Mouse (Mus musculus) layer of hippocampus, postnatal 25 days (tissue): Measurements from ENCODE around the gene 2900011O08Rik. TPM values are rescaled to one million over a fixed set of nuclear protein-coding genes. Genes with fewer than 3 reads are reported as not detected.

Experiments
- DNase-seq, 2 experiments: peaks; one replicate each; pipeline ENCODE4 v3.0.0; 2022; ENCODE audit warnings: mixed read lengths in 2 of 2, low spot score in 1 of 2; ENCODE audit errors: extremely low spot score in 1 of 2
- total RNA-seq, 2 experiments: library from RNA; stranded (reverse); gene quantifications; 2 replicates each; pipeline ENCODE4 v1.2.3; 2021

2900011O08Rik gene
- total RNA-seq, 2 experiments from 2014 or later, result 259 to 282 TPM

- no peak for DNase-seq
Observed at GRCm38 (mm10) chr16:14003386-14004130, 17.2 kb downstream of the 2900011O08Rik start.

GRCm38 (mm10) chr16:14004170-14004569 is 17.8 kb downstream of the 2900011O08Rik start:
- no peak for DNase-seq

- no peak for DNase-seq
Observed at GRCm38 (mm10) chr16:14004726-14005125, 18.3 kb downstream of the 2900011O08Rik start.

- no peak for DNase-seq
Observed at GRCm38 (mm10) chr16:14005266-14005665, 18.9 kb downstream of the 2900011O08Rik start.

GRCm38 (mm10) chr16:14008081-14008480 is 21.7 kb downstream of the 2900011O08Rik start:
- DNase-seq, result no peak

GRCm38 (mm10) chr16:14008708-14009107 is 22.3 kb downstream of the 2900011O08Rik start:
- no peak for DNase-seq

GRCm38 (mm10) chr16:14009966-14010365 is 23.6 kb downstream of the 2900011O08Rik start:
- DNase-seq, result no peak

- no peak for DNase-seq
Observed at GRCm38 (mm10) chr16:14017306-14017705, 30.9 kb downstream of the 2900011O08Rik start.

- DNase-seq, result no peak
Observed at GRCm38 (mm10) chr16:14021166-14021822, 34.9 kb downstream of the 2900011O08Rik start.

GRCm38 (mm10) chr16:14025091-14025990 is 38.9 kb downstream of the 2900011O08Rik start:
- DNase-seq, result no peak

- no peak for DNase-seq
Observed at GRCm38 (mm10) chr16:14029072-14029471, 42.7 kb downstream of the 2900011O08Rik start.

- no peak for DNase-seq
Observed at GRCm38 (mm10) chr16:14029851-14030250, 43.4 kb downstream of the 2900011O08Rik start.

- no peak for DNase-seq
Observed at GRCm38 (mm10) chr16:14030650-14031049, 44.2 kb downstream of the 2900011O08Rik start.

- no peak for DNase-seq
Observed at GRCm38 (mm10) chr16:14033076-14033475, 46.7 kb downstream of the 2900011O08Rik start.

- DNase-seq, result no peak
Observed at GRCm38 (mm10) chr16:14042421-14042820, 56.0 kb downstream of the 2900011O08Rik start.

GRCm38 (mm10) chr16:14044695-14045094 is 58.3 kb downstream of the 2900011O08Rik start:
- peak in 1 of 2 experiments; percentile 28 for DNase-seq

GRCm38 (mm10) chr16:14046224-14046756 is 59.9 kb downstream of the 2900011O08Rik start:
- DNase-seq, result no peak

- DNase-seq, result no peak
Observed at GRCm38 (mm10) chr16:14052221-14052620, 65.8 kb downstream of the 2900011O08Rik start.

GRCm38 (mm10) chr16:14053116-14053515 is 66.7 kb downstream of the 2900011O08Rik start:
- peak in 1 of 2 experiments; percentile 6 for DNase-seq

- DNase-seq, result peak in 1 of 2 experiments; percentile 5
Observed at GRCm38 (mm10) chr16:14055271-14055670, 68.9 kb downstream of the 2900011O08Rik start.
